Mouse (Mus musculus) G1E (cell line): ENCODE measurements at regions not wholly inside any gene's neighbourhood (a gene's known extent, or its start where the extent isn't known, plus 50 kb on each side); places are given as distances from the start of the nearest gene placed in this dataset.

Experiments
- CTCF ChIP-seq: IDR thresholded peaks from 2 replicates; pipeline ENCODE4 v1.5.1; 2012; ENCODE audit warnings: low read depth, low read length, inconsistent platforms, mixed read lengths
- GATA1 ChIP-seq: IDR thresholded peaks from 2 replicates; pipeline ENCODE4 v1.6.1; 2012; ENCODE audit warnings: borderline replicate concordance, low read length, inconsistent platforms, mixed read lengths

GRCm38 (mm10) chr19:14871178-14871867 is 273.5 kb upstream of the Tle4 start:
- TF ChIP-seq CTCF: no peak
- TF ChIP-seq GATA1: no peak
